Mouse (Mus musculus) kidney, adult 8-10 months (tissue): ENCODE data around the gene Gm10718.
"Not testable (repeated sequence)": the region's sequence is repeated elsewhere in the genome, so short reads cannot be mapped to it uniquely, and the experiment has no call there.

ENCODE experiments used
- DNase-seq, 2 experiments: peaks; one replicate each; pipeline ENCODE4 v3.0.0; 2022

The Gm10718 gene

GRCm38 (mm10) chr9:3023312-3023984, at the start of gene Gm10718:
TSS of gene Gm10718 (plus strand) at chr9:3023547.
- peak; percentile 9 to 31 for DNase-seq

GRCm38 (mm10) chr9:3000445-3000972, 22.8 kb upstream of the Gm10718 start, which contains the start of gene Gm10722:
TSS of gene Gm10722 (plus strand) at chr9:3000922.
- DNase-seq: peak in 1 of 2 experiments; percentile 2

- DNase-seq: peak in 1 of 2 experiments; percentile 10
These were observed 22.3 kb upstream of the Gm10718 start for GRCm38 (mm10) chr9:3001006-3001405.

DNA sequence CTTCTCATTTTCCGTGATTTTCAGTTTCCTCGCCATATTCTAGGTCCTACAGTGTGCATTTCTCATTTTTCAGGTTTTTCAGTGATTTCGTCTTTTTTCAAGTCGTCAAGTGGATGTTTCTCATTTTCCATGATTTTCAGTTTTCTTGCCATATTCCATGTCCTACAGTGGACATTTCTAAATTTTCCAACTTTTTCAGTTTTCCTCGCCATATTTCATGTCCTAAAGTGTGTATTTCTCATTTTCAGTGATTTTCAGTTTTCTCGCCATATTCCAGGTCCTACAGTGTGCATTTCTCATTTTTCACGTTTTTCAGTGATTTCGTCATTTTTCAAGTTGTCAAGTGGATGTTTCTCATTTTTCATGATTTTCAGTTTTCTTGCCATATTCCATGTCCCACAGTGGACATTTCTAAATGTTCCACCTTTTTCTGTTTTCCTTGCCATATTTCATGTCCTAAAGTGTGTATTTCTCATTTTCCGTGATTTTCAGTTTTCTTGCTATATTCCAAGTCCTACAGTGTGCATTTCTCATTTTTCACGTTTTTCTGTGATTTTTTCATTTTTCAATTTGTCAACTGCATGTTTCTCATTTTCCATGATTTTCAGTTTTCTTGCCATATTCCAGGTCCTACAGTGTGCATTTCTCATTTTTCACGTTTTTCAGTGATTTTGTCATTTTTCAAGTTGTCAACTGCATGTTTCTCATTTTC, 21.2 kb upstream of the Gm10718 start:
- DNase-seq: peak; percentile 82 to 98

- not testable (repeated sequence) for DNase-seq
These were observed 20.5 kb upstream of the Gm10718 start, which contains the start of gene Gm11168 for GRCm38 (mm10) chr9:3002794-3003396. TSS of gene Gm11168 (plus strand) at chr9:3003346.

DNA sequence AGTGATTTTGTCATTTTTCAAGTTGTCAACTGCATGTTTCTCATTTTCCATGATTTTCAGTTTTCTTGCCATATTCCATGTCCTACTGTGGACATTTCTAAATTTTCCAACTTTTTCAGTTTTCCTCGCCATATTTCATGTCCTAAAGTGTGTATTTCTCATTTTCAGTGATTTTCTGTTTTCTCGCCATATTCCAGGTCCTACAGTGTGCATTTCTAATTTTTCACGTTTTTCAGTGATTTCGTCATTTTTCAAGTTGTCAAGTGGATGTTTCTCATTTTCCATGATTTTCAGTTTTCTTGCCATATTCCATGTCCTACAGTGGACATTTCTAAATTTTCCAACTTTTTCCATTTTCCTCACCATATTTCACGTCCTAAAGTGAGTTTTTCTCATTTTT, 17.2 kb upstream of the Gm10718 start:
- DNase-seq: not testable (repeated sequence)

GRCm38 (mm10) chr9:3006636-3007035, 16.7 kb upstream of the Gm10718 start:
- peak; percentile 94 to 95 for DNase-seq

DNA sequence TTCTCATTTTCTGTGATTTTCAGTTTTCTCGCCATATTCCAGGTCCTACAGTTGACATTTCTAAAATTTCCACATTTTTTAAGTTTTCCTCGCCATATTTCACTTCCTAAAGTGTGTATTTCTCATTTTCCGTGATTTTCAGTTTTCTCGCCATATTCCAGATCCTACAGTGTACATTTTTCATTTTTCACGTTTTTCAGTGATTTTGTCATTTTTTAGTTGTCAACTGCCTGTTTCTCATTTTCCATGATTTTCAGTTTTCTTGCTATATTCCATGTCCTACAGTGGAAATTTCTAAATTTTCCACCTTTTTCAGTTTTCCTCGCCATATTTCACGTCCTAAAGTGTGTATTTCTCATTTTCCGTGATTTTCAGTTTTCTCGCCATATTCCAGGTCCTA, 16.1 kb upstream of the Gm10718 start:
- DNase-seq: not testable (repeated sequence)

GRCm38 (mm10) chr9:3009331-3009730, 14.0 kb upstream of the Gm10718 start:
- DNase-seq: not testable (repeated sequence)

- not testable (repeated sequence) for DNase-seq
These were observed 11.2 kb upstream of the Gm10718 start for GRCm38 (mm10) chr9:3012054-3012621.

DNA sequence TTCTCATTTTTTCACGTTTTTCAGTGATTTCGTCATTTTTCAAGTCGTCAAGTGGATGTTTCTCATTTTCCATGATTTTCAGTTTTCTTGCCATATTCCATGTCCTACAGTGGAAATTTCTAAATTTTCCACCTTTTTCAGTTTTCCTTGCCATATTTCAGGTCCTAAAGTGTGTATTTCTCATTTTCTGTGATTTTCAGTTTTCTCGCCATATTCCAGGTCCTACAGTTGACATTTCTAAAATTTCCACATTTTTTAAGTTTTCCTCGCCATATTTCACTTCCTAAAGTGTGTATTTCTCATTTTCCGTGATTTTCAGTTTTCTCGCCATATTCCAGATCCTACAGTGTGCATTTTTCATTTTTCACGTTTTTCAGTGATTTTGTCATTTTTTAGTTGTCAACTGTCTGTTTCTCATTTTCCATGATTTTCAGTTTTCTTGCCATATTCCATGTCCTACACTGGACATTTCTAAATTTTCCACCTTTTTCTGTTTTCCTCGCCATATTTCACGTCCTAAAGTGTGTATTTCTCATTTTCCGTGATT, 10.5 kb upstream of the Gm10718 start, which contains the start of gene Gm10721:
Gene Gm10721, plus strand, starts transcription at position 408 of the 547 bp plus-strand sequence.
- not testable (repeated sequence) for DNase-seq

DNA sequence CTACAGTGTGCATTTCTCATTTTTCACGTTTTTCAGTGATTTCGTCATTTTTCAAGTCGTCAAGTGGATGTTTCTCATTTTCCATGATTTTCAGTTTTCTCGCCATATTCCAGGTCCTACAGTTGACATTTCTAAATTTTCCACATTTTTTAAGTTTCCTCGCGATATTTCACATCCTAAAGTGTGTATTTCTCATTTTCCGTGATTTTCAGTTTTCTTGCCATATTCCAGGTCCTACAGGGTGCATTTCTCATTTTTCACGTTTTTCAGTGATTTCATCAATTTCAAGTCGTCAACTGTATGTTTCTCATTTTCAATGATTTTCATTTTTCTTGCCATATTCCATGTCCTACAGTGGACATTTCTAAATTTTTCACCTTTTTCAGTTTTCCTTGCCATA, 8.0 kb upstream of the Gm10718 start, which contains the start of gene Gm10720:
Gene Gm10720, plus strand, starts transcription at position 301 of the 400 bp plus-strand sequence.
- not testable (repeated sequence) for DNase-seq

GRCm38 (mm10) chr9:3015896-3016295, 7.5 kb upstream of the Gm10718 start:
- DNase-seq: not testable (repeated sequence)

- DNase-seq: not testable (repeated sequence)
These were observed 6.2 kb upstream of the Gm10718 start, which contains the start of gene Gm10719 for GRCm38 (mm10) chr9:3017108-3017507. TSS of gene Gm10719 (plus strand) at chr9:3017408.

- DNase-seq: not testable (repeated sequence)
These were observed 4.4 kb upstream of the Gm10718 start for GRCm38 (mm10) chr9:3018944-3019343.

DNA sequence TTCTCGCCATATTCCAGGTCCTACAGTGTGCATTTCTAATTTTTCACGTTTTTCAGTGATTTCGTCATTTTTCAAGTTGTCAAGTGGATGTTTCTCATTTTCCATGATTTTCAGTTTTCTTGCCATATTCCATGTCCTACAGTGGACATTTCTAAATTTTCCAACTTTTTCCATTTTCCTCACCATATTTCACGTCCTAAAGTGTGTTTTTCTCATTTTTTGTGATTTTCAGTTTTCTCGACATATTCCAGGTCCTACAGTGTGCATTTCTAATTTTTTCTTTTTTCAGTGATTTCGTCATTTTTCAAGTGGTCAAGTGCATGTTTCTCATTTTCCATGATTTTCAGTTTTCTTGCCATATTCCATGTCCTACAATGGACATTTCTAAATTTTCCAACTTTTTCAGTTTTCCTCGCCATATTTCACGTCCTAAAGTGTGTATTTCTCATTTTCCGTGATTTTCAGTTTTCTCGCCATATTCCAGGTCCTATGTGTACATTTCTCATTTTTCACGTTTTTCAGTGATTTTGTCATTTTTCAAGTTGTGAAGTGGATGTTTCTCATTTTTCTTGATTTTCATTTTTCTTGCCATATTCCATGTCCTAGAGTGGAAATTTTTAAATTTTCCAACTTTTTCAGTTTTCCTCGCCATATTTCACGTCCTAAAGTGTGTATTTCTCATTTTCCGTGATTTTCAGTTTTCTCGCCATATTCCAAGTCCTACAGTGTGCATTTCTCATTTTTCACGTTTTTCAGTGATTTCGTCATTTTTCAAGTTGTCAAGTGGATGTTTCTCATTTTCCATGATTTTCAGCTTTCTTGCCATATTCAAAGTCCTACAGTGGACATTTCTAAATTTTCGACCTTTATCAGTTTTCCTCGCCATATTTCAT, 3.3 kb upstream of the Gm10718 start:
- DNase-seq: peak in 1 of 2 experiments; percentile 36

- DNase-seq: peak; percentile 21 to 71
These were observed 885 bp upstream of the Gm10718 start for GRCm38 (mm10) chr9:3022316-3023008.

GRCm38 (mm10) chr9:3023985-3024648, 770 bp downstream of the Gm10718 start:
- DNase-seq: peak; percentile 94 to 96

- peak; percentile 2 to 32 for DNase-seq
These were observed 1.6 kb downstream of the Gm10718 start, which contains the start of gene Gm10717 for GRCm38 (mm10) chr9:3024912-3025467. TSS of gene Gm10717 (plus strand) at chr9:3025417.
